Mouse (Mus musculus) layer of hippocampus, adult 11-12 months (tissue): ENCODE results near the gene Slc35b4.

Experiments
- DNase-seq: peaks from one replicate; pipeline ENCODE4 v3.0.0; 2022; ENCODE audit warnings: low spot score

Gene Slc35b4

DNA sequence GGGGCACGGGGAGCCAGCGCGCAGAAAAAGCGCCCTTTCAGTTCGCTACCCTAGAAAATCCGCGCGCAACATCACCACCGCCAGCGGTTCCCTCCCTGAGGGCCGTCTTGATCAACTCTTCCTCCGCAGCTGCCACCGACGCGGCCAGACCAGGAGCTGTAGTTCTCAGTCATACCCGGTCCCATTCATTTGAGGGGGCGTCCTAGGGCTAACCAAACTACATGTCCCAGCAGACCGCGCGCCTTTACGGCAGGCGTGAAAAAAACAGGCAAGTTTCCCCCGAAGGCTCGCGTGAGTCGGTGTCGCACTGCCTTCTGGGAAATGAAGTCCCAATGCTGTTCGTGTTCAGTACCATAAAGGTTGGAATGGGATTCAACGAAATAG lies at the start of gene Slc35b4:
Gene Slc35b4, minus strand, starts transcription at position 248 of the 384 bp plus-strand sequence.
- peak; percentile 97 for DNase-seq

DNA sequence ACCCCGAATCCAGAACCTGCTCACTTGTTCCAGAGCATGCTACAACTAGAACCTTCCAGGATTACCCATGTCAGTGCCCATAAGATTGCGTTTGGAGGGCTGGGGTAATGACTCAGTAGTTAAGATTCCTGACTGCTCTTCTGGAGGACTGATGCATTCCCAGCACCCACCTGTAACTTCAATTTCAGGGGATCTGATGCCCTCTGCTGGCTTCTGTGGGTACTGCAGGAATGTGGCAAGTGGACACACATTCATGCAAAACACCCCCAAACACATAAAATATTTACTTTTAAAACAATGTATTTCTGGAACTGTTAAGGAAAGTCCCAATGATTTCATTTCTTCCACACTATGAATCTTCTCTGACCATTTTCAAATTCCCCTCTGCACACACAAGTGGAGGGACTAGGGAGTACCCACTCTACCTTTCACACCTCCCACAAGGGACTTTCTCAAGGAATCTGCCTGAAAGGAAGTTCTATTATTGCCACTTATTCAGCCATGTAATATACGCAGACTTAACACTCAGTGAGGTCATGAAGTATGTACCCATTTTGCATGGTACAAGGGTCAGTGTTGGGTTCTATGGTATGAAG lies 48.2 kb upstream of the Slc35b4 start:
- DNase-seq: no peak

DNA sequence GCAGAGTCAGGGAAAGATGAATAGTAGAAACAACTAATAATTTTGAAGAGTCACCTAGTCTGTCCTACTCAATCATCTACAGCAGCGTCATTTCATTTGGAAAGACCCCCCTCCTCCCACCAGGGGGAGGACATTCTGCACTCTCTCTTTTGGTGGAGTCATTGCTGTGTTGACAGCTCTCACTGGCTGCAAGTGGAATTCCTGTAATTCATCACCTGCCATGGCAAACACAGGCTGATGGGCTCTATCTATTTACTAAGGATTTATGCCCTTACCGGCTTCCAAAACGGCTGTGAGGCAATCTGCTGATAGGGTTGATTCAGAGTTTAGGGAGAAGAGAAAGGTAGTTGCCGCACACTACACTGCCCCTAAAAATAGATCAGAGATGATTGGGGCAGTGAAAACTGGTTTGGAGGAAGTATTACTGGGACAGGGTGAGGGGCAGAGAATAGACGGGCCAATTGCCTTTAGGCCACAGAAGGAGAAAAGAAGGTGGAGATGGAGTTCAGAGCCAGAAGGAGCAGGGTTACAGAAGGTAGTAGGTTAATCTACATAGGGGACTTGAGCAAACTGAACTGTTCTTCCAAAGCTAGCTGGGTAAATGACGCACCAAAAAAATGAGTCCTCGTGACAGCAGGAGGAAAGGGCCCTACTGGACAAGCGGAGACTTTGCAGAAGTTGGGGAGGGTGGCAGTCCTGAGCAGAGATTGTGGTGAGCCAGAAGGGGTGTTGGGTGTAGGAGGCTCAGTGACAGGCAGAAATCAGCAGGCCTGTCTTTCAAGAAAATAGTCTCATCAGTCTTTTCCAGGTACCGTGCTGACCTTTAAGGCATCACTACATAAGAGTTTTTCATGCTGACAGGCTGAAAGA lies 39.8 kb upstream of the Slc35b4 start:
- DNase-seq: no peak

DNA sequence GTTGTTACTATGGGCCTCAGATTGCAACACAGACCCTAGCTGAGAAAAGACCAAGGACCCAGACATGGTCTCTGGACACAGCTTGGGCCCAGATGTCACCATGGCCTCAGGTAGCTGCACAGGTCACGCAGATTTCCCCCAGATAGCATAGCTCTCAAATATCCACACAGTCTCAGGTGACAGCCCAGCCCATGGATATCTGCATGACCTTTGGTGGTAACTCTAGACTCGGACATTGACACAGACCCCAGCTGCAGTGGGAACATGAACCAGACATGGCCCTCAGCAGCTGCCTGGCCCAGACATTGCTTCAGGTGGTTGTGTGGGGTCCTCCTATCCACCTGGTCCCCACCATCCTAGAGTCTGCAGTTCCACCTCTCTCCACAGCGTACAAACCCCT lies 28.8 kb upstream of the Slc35b4 start:
- no peak for DNase-seq

DNA sequence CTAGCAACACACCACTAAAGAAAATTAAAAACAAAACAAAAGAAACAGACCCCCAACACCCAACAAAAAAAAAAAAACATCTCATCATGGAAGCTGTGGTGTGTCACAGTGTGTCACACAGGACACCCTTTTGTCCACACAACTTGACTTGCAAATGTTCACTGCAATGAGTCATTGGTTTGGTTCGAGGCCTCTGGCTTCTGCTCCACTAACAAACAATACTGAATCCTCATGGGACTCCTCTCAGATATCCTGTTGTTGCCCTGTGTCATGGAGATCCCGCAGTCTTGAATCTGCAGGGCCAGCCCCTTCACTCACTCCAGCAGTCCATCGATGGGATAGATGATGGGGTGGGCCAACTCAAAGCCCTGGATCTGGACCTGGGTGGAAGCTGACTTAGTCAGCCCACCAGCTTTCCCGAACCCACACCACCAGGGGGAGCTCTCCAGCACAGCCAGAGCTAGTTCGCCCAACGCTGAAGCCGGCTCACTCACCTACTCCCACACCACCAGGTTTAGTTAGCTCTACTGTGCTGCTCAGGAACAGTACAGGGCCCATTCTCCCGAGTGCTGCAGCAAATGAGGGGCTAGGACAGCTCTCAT lies 28.2 kb upstream of the Slc35b4 start:
- DNase-seq: peak; percentile 49

DNA sequence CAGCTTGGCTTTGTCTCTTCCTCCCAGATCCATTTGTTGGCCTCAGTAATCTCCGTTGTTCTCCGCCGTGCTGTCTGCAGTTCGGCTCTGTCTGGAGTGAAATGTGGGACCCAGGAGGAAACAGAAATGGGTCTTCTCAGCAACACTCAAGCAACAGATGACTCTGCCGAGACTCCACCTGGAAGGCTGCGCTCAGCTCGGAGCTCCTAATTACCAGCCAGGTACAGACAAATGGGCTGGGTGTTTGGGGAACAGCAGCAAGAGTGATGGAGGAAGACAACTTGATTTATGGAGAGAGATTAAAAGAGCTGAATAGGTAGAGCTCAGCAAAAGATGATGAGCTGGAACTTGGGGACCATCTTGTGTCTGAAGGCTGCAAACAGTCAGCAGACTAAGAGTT lies 26.6 kb upstream of the Slc35b4 start:
- no peak for DNase-seq

DNA sequence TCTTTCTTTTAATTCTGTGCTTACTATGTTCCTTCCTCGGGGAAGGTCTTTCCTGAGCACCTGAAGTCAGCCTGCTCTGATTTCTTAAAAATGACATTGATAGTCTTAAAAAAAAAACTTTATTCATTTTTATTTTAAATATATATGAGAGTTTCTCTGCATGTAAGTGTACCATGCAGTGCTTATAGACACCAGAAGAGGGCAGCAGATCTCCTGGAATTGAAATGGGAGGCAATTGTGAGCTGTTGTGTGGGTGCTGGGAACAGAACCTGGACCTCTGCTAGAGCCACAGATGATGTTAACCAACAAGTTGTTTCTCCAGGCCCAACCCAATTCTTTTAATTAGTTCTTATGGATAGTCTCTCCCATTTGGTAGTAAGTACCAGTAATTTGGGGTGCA lies 18.1 kb upstream of the Slc35b4 start:
- DNase-seq: no peak

DNA sequence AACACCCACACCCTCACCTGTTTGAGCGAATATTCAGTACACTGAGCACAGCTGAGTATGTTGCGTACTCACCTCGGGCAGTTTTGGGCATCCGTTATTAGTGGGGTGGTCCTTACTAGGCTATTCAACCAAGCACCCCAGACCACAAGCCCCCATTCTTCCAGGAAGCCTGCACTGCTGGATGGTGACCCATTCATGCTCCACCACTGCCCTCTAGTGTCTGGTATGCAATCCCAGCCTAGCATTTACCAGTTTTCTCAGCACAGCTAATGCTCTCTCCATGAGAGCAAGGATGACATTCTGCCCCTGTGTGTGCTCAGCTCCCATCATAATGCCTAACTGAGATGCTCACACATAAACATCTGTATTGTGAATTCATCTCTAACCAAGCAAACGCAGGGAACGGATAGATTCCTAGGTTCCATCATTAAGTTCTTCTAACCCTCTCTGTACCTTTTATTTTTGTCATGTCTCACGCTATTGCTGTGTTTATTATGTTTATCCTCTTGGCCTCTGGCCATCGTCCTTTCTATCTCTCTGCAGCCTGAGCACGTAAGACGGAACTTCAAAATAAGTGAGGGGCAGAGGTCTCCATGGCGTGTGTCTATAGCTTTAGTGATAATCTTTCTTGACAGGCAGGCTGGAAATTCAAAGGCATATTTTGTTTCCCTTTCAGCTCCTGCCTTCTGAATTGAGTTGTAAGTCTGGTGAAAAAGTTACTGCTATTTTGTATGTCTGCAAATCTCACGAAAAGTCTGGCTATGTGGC lies 17.0 kb upstream of the Slc35b4 start:
- peak; percentile 60 for DNase-seq

DNA sequence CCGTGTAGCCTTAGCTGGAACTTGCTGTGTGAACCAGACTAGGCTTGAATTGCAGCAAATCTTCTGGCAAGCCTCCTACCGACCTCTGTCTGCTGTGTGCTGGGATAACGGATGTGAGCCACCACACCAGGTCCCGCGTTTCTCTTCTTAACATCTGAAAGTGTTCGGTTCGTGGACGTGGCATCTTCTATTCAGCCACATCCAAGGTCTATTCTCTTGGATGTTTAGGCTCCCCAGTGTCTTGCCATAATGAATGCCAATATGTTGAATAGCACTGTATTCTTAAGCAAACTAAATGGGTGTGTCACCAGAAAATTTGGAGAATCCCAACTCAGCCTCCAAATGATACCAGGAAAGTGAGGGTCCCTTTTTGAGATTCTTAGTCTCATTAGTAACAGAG lies 14.5 kb upstream of the Slc35b4 start:
- DNase-seq: no peak

DNA sequence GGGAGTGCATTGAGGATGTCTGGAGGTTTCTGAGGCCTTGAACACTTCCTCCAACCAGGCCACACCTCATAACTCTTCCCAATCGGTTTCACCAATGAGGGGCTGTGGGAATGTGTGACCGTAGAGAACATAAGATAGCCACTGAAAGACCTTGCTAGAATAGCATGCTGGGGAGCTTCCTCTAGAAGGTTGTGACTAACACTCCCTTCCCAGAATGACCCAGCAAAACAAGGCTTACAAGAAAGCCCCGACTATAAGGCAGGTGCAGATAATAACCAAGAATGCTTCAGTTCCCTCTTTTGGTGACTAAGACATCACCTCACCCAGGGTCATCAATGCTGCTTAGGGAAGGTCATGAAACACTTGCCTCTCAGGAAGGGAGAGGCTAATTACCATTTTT lies 12.6 kb upstream of the Slc35b4 start:
- no peak for DNase-seq

DNA sequence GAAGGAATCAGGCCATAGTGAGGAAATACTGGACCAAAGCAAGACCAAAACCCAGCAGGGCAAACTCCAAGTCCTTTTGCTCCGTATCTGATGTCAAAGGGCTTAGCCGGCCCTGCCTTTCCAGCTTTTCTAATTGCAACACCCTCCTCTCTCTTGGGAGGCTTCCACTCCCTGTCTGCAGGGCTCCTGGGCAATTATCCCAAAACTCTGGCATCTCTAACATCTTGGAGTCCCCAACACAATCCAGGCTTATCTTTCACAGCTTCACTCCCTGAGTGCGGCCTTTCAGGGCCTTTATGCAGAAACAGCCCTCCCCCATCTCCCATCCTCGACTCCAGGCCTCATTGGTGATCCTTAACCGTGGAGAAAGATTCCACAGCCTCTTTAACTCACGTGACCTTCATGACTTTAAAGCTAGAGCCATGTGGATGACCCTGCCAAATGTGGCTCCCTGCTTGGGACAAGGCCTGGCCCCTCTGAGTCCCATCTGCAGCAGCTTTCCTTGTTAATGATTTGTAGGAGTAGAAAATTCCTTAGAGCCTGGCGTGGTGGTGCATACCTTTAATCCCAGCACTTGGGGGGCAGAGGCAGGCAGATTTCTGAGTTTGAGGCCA lies 11.2 kb upstream of the Slc35b4 start:
- DNase-seq: no peak

DNA sequence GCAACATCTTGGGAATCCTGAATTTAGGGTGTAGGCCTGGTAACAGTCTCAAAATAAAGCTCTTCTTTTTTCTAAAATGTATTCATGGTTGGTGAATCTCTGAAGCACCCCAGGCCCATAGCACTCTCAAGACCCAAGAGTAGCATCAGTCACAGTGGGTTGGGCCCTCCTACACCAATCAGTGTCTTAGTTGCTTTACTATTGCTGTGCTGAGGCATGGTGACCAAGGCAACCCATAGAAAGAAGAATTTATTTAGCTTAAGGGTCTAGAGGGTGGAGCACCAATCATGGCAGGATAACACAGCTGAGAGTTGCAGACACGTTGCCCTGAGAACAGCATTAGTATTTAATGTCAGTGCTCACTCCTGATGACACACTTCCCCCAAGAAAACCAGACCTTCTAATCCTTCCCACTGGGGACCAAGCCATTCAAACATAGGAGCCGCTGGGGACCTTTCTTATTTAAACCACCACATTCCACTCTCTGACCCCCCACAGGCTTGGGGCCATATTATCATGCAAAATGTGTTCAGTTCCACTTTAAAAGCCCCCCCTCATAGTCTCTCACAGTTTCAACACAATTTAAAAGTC lies 10.5 kb upstream of the Slc35b4 start:
- no peak for DNase-seq

DNA sequence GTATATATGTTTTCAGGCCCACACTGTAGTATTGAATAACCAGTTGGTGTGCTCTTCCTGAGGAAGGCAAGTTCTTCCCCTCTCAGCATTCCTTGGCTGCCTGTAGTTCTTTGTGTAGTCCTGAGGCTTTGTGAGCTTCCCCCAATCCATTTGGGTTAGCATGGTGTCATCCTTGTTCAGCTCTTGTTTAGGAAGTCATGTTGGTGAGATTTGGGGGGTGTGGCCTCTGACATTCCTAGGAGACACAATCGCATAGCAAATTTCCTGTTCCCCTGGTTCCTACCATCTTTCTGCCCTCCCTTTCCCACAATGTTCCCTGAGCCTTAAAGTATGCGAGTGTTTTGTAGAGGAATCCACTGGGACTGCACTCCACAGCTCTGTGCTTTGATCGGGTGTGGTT lies 6.4 kb upstream of the Slc35b4 start:
- no peak for DNase-seq

DNA sequence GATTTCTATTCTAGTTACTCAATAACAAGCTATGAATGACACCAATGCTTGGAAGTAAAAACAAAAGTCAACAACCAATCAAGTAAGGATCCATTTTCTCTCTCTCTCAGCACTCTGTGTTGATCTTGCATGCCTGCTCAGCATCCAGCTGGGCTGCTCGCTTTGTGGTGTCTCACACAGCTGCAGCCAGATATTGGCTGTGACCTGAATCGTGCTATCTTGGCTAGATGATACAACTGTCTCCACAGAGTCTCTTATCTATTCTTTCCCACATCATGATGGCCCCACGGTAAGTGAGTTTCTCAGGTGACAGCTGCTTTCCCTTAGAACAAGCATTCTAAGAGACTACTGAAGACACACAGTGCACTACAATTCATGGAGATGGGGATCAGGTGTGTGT lies 5.0 kb upstream of the Slc35b4 start:
- no peak for DNase-seq

DNA sequence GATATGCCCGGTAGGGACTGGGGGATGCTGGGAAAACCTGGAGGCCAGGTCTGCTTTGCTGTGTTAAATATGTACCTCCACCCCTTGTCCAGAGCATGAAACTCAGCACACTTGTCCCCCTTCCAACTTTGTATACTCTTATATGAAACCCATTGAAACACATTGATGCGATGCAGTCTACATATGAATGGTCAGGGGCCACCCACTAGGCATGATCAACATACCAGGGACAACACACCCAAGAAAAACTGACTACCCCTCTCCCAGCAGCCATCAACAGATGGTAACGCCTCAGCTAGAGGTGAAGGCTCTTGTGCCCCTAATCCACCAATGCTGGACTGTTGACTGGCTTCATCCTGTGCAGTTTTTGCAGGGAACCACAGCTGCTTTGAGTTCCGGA lies 3.0 kb upstream of the Slc35b4 start:
- no peak for DNase-seq

DNA sequence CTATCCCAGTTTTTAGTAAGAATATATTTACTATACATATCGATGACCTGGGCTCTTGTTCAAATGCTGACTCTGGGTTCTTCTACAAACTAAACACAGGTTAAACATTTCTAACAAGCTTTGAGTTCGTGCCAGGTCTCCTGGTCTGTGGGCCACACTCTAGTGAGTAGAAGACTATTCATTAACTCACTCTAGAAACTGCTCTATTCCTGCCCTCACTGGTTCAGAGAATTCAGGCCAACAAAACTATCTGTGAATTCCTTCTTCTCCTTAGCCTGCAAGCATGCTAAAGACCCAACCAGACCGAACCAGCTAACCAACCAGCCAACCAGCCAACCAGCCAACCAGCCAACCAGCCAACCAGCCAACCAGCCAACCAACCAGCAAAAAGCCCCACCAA lies 2.1 kb upstream of the Slc35b4 start:
- no peak for DNase-seq

DNA sequence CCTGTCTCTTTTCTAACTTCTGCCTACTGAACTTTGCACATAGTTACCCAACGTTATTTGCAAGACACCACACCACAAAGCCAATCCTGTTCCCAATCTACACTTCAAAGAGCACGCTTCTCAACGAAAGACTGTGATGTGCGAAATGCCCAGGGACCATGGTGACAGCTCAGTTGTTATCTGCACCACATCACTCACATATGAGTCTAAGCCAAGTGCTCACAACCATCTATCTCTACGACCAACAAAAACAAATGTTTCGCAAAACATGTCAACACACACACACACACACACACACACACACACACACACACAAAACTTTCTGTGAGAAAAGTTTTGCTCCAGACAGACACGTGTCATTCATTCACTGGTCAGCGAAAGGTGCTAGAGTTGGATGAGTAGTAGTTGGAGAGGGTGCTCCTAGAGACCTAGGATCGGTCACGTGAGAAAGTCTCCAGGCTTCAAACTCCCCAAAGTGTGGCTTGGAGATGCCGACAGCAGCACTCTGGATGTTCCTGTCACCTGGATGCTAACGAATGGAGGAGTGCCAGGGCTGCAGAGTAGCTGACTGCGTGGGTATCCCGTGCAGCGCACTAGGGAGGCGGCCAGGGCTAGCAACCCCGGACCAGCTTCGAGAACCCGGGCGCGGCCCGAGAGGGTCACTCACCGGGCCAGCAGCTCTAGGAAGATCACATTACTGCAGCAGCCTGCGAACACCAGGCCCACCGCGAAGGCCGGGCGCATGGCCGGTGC lies 624 bp downstream of the Slc35b4 start:
- DNase-seq: no peak

DNA sequence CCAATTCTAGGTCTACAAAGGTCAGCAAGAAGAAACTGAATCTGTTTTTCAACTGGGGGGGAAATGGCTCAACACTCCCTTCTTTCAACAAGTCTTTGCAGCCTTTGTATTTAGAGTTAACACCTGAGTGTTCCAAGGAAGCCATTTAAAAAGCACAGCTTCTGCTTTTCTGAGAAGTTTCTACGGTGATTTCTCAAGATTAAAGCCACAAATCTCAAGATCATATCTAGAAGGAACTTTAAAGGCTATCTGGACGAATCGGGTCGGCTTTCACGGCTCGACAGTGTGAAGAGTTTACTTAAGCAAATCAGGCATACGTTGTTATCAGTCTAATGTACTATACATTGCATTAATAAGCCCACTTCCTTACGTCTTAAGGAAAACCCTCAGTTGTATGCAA lies 2.2 kb downstream of the Slc35b4 start:
- no peak for DNase-seq

DNA sequence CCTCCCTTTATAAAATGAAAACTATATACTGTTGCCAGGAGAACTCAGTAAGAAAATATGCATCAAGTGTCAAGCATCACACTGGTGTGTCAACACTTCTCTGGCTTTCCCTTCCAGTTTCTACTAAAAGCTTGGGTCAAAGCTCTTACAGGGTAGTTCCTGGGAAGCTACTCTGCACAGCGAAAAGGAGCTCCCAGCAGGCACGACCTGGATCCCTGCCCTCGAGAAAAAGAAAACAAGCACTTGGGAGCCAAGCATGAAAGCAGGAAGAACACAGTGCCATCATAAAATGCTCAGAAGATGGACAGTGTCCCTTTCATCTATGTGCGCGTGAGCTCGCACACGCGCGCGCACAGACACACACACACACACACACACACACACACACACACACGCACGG lies 3.7 kb downstream of the Slc35b4 start:
- no peak for DNase-seq

DNA sequence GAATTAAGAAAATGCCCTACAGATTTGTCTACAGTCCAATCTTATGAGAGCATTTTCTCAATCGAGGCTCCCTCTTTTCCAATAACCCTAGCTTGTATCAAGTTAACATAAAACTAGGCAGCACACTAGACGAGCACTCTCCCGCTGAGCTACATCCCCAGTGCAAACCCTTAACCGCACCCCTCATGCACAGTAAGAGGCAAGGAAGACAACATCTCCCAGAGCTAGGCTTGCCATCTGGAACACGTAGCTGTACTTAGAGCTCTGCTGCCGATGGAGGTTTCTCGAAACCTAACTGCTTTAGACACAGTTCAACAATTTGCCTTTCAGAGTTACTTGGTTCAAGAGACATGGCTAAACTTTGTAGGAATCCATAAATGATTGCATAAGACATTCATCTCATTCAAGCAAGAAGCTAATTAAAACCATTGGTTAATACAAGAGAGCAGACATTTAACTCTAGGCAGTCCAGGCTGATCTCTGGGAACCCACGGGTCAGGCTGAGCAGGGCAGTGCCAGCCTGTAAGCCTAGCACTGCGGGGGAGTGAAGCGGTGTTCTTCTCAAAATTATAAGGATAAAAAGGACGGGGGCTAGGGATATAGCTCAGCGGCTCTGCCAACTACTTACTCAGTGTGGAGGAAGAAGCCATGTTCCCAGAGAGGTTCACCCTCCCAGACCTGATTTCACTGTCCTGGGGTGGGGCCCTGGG lies 5.0 kb downstream of the Slc35b4 start:
- no peak for DNase-seq
